Mouse (Mus musculus): Measurements from ENCODE around the gene Son. TPM values are rescaled to one million over a fixed set of nuclear protein-coding genes. Genes with fewer than 3 reads are reported as not detected.

Son gene
- 100 to 1,000 TPM; 240 to 273 (median 257) TPM for total RNA-seq (2022)

- peak; percentile 97 for DNase-seq (ENCODE audit: low spot score in 2 of 2)
Observed at GRCm38 (mm10) chr16:91647461-91648219, at the start of gene Son. TSS of gene Son (plus strand) at chr16:91647506.

GRCm38 (mm10) chr16:91597672-91598010 lies 49.7 kb upstream of the Son start, which contains the start of gene Tmem50b:
TSS of gene Tmem50b (minus strand) at chr16:91597800.
- peak; percentile 97 to 99 for DNase-seq (ENCODE audit: low spot score in 2 of 2)

- DNase-seq (ENCODE audit: low spot score in 2 of 2): no peak
Observed at GRCm38 (mm10) chr16:91599242-91599641, 48.1 kb upstream of the Son start.

GRCm38 (mm10) chr16:91601081-91601480 lies 46.2 kb upstream of the Son start:
- no peak for DNase-seq (ENCODE audit: low spot score in 2 of 2)

- no peak for DNase-seq (ENCODE audit: low spot score in 2 of 2)
Observed at GRCm38 (mm10) chr16:91601693-91602092, 45.6 kb upstream of the Son start.

- no peak for DNase-seq (ENCODE audit: low spot score in 2 of 2)
Observed at GRCm38 (mm10) chr16:91605156-91605555, 42.1 kb upstream of the Son start.

- DNase-seq (ENCODE audit: low spot score in 2 of 2): no peak
Observed at GRCm38 (mm10) chr16:91606958-91607357, 40.3 kb upstream of the Son start.

GRCm38 (mm10) chr16:91609501-91610245 lies 37.6 kb upstream of the Son start:
- no peak for DNase-seq (ENCODE audit: low spot score in 2 of 2)

GRCm38 (mm10) chr16:91611248-91611647 lies 36.1 kb upstream of the Son start:
- DNase-seq (ENCODE audit: low spot score in 2 of 2): no peak

GRCm38 (mm10) chr16:91612525-91612924 lies 34.8 kb upstream of the Son start:
- no peak for DNase-seq (ENCODE audit: low spot score in 2 of 2)

- DNase-seq (ENCODE audit: low spot score in 2 of 2): peak in 1 of 2 experiments; percentile 30
Observed at GRCm38 (mm10) chr16:91614552-91614951, 32.8 kb upstream of the Son start.

GRCm38 (mm10) chr16:91618511-91619501 lies 28.5 kb upstream of the Son start, which contains the start of gene Dnajc28:
TSS of gene Dnajc28 (minus strand) at chr16:91619026.
- DNase-seq (ENCODE audit: low spot score in 2 of 2): peak; percentile 79

GRCm38 (mm10) chr16:91620185-91620584 lies 27.1 kb upstream of the Son start:
- no peak for DNase-seq (ENCODE audit: low spot score in 2 of 2)

- no peak for DNase-seq (ENCODE audit: low spot score in 2 of 2)
Observed at GRCm38 (mm10) chr16:91620991-91621390, 26.3 kb upstream of the Son start.

GRCm38 (mm10) chr16:91623074-91623473 lies 24.2 kb upstream of the Son start:
- no peak for DNase-seq (ENCODE audit: low spot score in 2 of 2)

- DNase-seq (ENCODE audit: low spot score in 2 of 2): no peak
Observed at GRCm38 (mm10) chr16:91627831-91628230, 19.5 kb upstream of the Son start.

GRCm38 (mm10) chr16:91628673-91629072 lies 18.6 kb upstream of the Son start:
- DNase-seq (ENCODE audit: low spot score in 2 of 2): no peak

GRCm38 (mm10) chr16:91629749-91630148 lies 17.6 kb upstream of the Son start:
- no peak for DNase-seq (ENCODE audit: low spot score in 2 of 2)

- DNase-seq (ENCODE audit: low spot score in 2 of 2): no peak
Observed at GRCm38 (mm10) chr16:91630584-91630983, 16.7 kb upstream of the Son start.

GRCm38 (mm10) chr16:91632439-91632838 lies 14.9 kb upstream of the Son start:
- DNase-seq (ENCODE audit: low spot score in 2 of 2): no peak

GRCm38 (mm10) chr16:91632940-91633339 lies 14.4 kb upstream of the Son start:
- no peak for DNase-seq (ENCODE audit: low spot score in 2 of 2)
